Mouse (Mus musculus): Measurements from ENCODE around the gene Plppr3. TPM values are rescaled to one million over a fixed set of nuclear protein-coding genes. Genes with fewer than 3 reads are reported as not detected.

Gene Plppr3
- polyA plus RNA-seq, 1 experiment from 2014 or later, result 290 TPM

- Histone ChIP-seq H3K9ac (no peak overlapping the region), H3K4me2 (no peak overlapping the region), H3K4me3 (no peak overlapping the region), H3K27ac (no peak overlapping the region), H3K36me3 (ENCODE audit: poor library complexity, severe bottlenecking) (no peaks in the 10 kb centered on the region), H3K9me3 (replicated peaks) (no peaks in the 10 kb centered on the region), H3K27me3 (peaks cover 42% of the 10 kb centered on the region), H3K4me1 (peaks cover 19% of the 10 kb centered on the region)
- ATAC-seq, result no peak
- 58% methylated on average over 3 of the region's 3 CpGs for WGBS
Measured at GRCm38 (mm10) chr10:79879527-79879926, 5.1 kb upstream of the Plppr3 start.

DNA sequence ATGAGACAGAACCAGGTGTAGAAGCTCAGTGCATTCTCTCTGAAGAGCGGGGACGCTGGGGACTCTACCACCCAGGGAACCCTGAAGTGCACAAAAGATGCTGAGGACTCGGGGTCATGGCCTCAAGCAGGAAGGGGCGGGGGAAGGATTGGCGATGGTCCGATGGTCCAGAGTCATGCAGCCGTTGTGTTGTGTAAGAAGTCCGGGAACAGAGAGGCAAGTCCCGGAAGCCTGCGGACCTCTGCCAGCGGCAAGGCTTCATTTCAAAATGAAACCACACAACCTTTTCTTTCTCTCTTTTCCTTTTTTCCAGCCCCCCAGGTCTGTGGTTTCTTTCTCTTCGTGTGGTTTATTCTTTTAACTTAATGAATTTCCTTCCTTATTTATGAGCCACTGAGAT lies 3.3 kb upstream of the Plppr3 start:
- Histone ChIP-seq H3K4me2 (no peak overlapping the region), H3K4me1 (peaks cover 26% of the 10 kb centered on the region), H3K27ac (no peak overlapping the region), H3K27me3 (peaks cover 36% of the 10 kb centered on the region), H3K9me3 (replicated peaks) (no peaks in the 10 kb centered on the region), H3K9ac (no peak overlapping the region), H3K36me3 (ENCODE audit: poor library complexity, severe bottlenecking) (no peaks in the 10 kb centered on the region), H3K4me3 (no peak overlapping the region)
- WGBS, result 58% methylated on average over 12 of the region's 12 CpGs
- no peak for ATAC-seq

- no peak for ATAC-seq
- Histone ChIP-seq H3K9ac (no peak overlapping the region), H3K4me1 (peaks cover 28% of the 10 kb centered on the region), H3K27me3 (peaks cover 30% of the 10 kb centered on the region; the same call in 1 of the 2 replicates), H3K27ac (no peak overlapping the region), H3K36me3 (ENCODE audit: poor library complexity, severe bottlenecking) (no peaks in the 10 kb centered on the region), H3K9me3 (replicated peaks) (no peaks in the 10 kb centered on the region), H3K4me2 (no peak overlapping the region), H3K4me3 (no peak overlapping the region)
- 60% methylated on average over 1 of the region's 1 CpGs for WGBS
Measured at GRCm38 (mm10) chr10:79877174-79877573, 2.7 kb upstream of the Plppr3 start.

DNA sequence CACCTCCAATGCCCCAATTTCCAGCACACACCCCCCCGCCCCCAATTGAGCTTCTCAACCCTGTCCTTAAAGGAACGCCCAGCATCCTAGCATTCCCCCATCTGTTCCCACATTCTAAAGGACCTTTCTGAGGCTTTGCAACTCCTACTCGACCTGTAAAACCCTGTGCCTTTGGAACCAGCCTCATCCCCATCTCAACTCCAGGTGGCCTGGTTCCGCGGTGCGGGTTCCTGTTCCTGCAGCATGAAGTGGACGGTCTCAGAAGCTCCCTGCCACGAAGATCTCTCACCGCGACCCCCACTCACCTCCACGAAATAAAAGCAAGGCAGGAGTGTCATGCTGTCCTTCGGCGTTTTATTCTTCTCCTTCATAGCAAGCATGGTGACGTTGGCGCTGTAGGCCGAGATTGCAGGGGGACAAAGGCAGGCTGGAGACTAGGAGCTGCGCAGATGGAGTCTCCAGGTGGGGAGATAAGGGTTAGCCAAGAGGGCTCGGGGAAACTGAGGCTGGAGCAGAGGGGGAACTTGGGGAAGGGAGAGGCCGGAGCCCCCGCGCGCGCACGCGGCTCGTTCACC lies 632 bp downstream of the Plppr3 start:
- Histone ChIP-seq H3K4me1 (peaks cover 45% of the 10 kb centered on the region), H3K36me3 (ENCODE audit: poor library complexity, severe bottlenecking) (peaks cover 27% of the 10 kb centered on the region), H3K27me3 (0 out of 2 replicates have a peak, but pooled peaks cover 6% of the 10 kb centered on the region), H3K9ac (peak overlapping the region; percentile 94), H3K27ac (peak overlapping the region; percentile 94), H3K4me3 (peak overlapping the region; percentile 74), H3K4me2 (peak overlapping the region; percentile 78), H3K9me3 (replicated peaks) (no peaks in the 10 kb centered on the region)
- ATAC-seq, result peak; percentile 16
- WGBS, result 0% methylated on average over 19 of the region's 26 CpGs

GRCm38 (mm10) chr10:79873313-79873712 lies 1.1 kb downstream of the Plppr3 start:
- peak; percentile 15; the same call in 1 of the 2 replicates for ATAC-seq
- Histone ChIP-seq H3K9ac (peak overlapping the region; percentile 94), H3K4me3 (peak overlapping the region; percentile 74), H3K4me2 (peak overlapping the region; percentile 78), H3K27me3 (0 out of 2 replicates have a peak, but pooled peaks cover 6% of the 10 kb centered on the region), H3K4me1 (peaks cover 45% of the 10 kb centered on the region), H3K27ac (peak overlapping the region; percentile 94), H3K9me3 (replicated peaks) (no peaks in the 10 kb centered on the region), H3K36me3 (ENCODE audit: poor library complexity, severe bottlenecking) (peaks cover 27% of the 10 kb centered on the region)
- WGBS, result 1% methylated on average over 6 of the region's 6 CpGs

GRCm38 (mm10) chr10:79872862-79873261 lies 1.6 kb downstream of the Plppr3 start:
- H3K4me1 ChIP-seq, result peaks cover 45% of the 10 kb centered on the region
- H3K4me3 ChIP-seq, result peak overlapping the region; percentile 74
- peak overlapping the region; percentile 94 for H3K27ac ChIP-seq
- peak overlapping the region; percentile 78 for H3K4me2 ChIP-seq
- H3K9me3 ChIP-seq (replicated peaks), result no peaks in the 10 kb centered on the region
- peak overlapping the region; percentile 94 for H3K9ac ChIP-seq
- 0 out of 2 replicates have a peak, but pooled peaks cover 6% of the 10 kb centered on the region for H3K27me3 ChIP-seq
- WGBS, result 44% methylated on average over 3 of the region's 3 CpGs
- H3K36me3 ChIP-seq (ENCODE audit: poor library complexity, severe bottlenecking), result peaks cover 27% of the 10 kb centered on the region
- no peak for ATAC-seq

DNA sequence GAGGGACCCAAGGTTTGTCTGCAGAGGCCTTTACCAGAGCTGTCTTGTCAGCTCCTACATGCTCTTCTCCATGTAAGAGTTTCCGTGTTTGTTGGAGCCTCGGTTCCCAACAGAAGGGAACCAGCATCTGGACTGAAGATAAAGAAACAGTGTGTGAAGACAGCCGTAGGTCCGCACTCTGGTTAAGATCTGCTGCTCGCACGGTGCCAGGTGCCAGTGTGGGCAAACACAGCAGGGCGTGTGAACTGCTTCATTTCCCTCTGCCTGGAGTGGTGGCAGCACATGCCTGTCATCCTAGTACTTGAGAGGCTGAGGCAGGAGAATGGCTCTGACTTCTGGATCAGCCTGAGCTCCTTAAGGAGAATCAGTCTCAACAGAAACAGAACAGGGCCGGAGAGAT lies 2.6 kb downstream of the Plppr3 start:
- no peak overlapping the region for H3K9ac ChIP-seq

GRCm38 (mm10) chr10:79866601-79867000 lies 7.8 kb downstream of the Plppr3 start:
- ATAC-seq, result no peak
- Histone ChIP-seq H3K9me3 (replicated peaks) (no peaks in the 10 kb centered on the region), H3K4me1 (peaks cover 35% of the 10 kb centered on the region), H3K27ac (no peak overlapping the region), H3K9ac (no peak overlapping the region), H3K36me3 (ENCODE audit: poor library complexity, severe bottlenecking) (peaks cover 83% of the 10 kb centered on the region), H3K4me3 (no peak overlapping the region), H3K27me3 (no peaks in the 10 kb centered on the region), H3K4me2 (no peak overlapping the region)
- WGBS, result 87% methylated on average over 11 of the region's 11 CpGs

More for the DNA sequence above, 2.6 kb downstream of the Plppr3 start:
- peak overlapping the region; percentile 78 for H3K4me2 ChIP-seq
- ATAC-seq, result no peak
- 82% methylated on average over 8 of the region's 8 CpGs for WGBS
- H3K27me3 ChIP-seq, result no peaks in the 10 kb centered on the region
- H3K4me1 ChIP-seq, result peaks cover 50% of the 10 kb centered on the region
- H3K4me3 ChIP-seq, result peak overlapping the region; percentile 74
- peaks cover 35% of the 10 kb centered on the region for H3K36me3 ChIP-seq (ENCODE audit: poor library complexity, severe bottlenecking)
- no peaks in the 10 kb centered on the region for H3K9me3 ChIP-seq (replicated peaks)
- no peak overlapping the region; the same call in 1 of the 2 replicates for H3K27ac ChIP-seq

- no peak overlapping the region for H3K9ac ChIP-seq
- no peaks in the 10 kb centered on the region for H3K27me3 ChIP-seq
- H3K36me3 ChIP-seq (ENCODE audit: poor library complexity, severe bottlenecking), result peaks cover 83% of the 10 kb centered on the region
- ATAC-seq, result no peak; the same call in 1 of the 2 replicates
- H3K4me1 ChIP-seq, result peaks cover 28% of the 10 kb centered on the region
- no peaks in the 10 kb centered on the region for H3K9me3 ChIP-seq (replicated peaks)
- H3K4me2 ChIP-seq, result no peak overlapping the region
- 79% methylated on average over 19 of the region's 19 CpGs for WGBS
- H3K27ac ChIP-seq, result peak overlapping the region; percentile 57
- no peak overlapping the region for H3K4me3 ChIP-seq
Measured at GRCm38 (mm10) chr10:79865801-79866295, 8.6 kb downstream of the Plppr3 start.

DNA sequence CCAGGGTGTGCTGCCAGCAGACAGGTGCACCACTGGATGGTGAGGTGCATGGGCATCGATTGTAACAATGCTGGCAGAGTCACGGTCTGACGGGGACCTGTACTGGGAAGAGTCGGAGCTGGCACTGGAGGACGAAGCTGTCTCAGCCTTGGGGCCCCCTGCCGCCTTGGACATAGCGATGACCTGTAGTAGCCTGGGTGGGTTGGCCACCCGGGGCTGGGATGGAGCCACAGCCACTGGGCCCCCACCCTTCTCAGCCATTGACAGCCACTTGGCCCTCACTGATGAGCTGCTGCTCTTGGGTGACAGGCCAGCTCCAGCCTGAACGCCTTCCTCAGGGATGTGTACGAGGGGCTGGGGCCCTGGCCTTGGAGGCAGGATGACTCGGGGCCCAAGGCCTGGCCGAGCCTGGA lies 9.2 kb downstream of the Plppr3 start:
- Histone ChIP-seq H3K27ac (peak overlapping the region; percentile 57; the same call in 1 of the 2 replicates), H3K4me3 (0 out of 2 replicates have a peak overlapping the region, but pooled peaks have one; percentile 2), H3K9me3 (replicated peaks) (no peaks in the 10 kb centered on the region), H3K4me1 (peaks cover 28% of the 10 kb centered on the region), H3K4me2 (no peak overlapping the region; the same call in 1 of the 2 replicates), H3K9ac (no peak overlapping the region), H3K27me3 (no peaks in the 10 kb centered on the region), H3K36me3 (ENCODE audit: poor library complexity, severe bottlenecking) (peaks cover 86% of the 10 kb centered on the region)
- ATAC-seq, result peak; percentile 23
- 67% methylated on average over 12 of the region's 12 CpGs for WGBS

GRCm38 (mm10) chr10:79864351-79865188 lies 9.9 kb downstream of the Plppr3 start:
- WGBS, result 57% methylated on average over 10 of the region's 10 CpGs
- H3K27me3 ChIP-seq, result no peaks in the 10 kb centered on the region
- peak overlapping the region; percentile 57 for H3K27ac ChIP-seq
- peaks cover 30% of the 10 kb centered on the region for H3K4me1 ChIP-seq
- no peak overlapping the region; the same call in 1 of the 2 replicates for H3K4me2 ChIP-seq
- no peaks in the 10 kb centered on the region for H3K9me3 ChIP-seq (replicated peaks)
- H3K36me3 ChIP-seq (ENCODE audit: poor library complexity, severe bottlenecking), result peaks cover 86% of the 10 kb centered on the region
- 0 out of 2 replicates have a peak overlapping the region, but pooled peaks have one; percentile 2 for H3K4me3 ChIP-seq
- ATAC-seq, result peak; percentile 9
- H3K9ac ChIP-seq, result no peak overlapping the region

DNA sequence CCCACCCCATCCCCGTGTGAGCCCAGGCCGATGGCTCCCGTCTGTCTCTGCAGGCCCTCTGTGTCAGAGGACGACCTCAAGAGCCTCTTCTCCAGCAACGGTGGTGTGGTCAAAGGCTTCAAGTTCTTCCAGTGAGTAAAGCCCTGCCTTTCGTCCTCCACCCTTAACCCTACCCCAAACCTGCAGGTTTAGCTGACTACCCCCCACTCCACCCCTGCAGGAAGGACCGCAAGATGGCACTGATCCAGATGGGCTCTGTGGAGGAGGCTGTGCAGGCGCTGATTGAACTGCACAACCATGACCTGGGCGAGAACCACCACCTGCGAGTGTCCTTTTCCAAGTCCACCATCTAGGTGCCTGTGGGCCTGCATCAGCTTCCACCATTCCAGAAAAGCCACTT lies 11.5 kb downstream of the Plppr3 start:
- H3K9ac ChIP-seq, result no peak overlapping the region
- no peaks in the 10 kb centered on the region for H3K9me3 ChIP-seq (replicated peaks)
- no peak overlapping the region for H3K27ac ChIP-seq
- no peak overlapping the region for H3K4me3 ChIP-seq
- peaks cover 39% of the 10 kb centered on the region for H3K4me1 ChIP-seq
- peaks cover 97% of the 10 kb centered on the region for H3K36me3 ChIP-seq (ENCODE audit: poor library complexity, severe bottlenecking)
- 84% methylated on average over 10 of the region's 10 CpGs for WGBS
- no peaks in the 10 kb centered on the region for H3K27me3 ChIP-seq
- no peak for ATAC-seq
- no peak overlapping the region for H3K4me2 ChIP-seq
